Mouse (Mus musculus) splenic B cell, adult 2 months (primary cell): ENCODE data around the gene Grn.
"Not testable (repeated sequence)": the region's sequence is repeated elsewhere in the genome, so short reads cannot be mapped to it uniquely, and the experiment has no call there.

Source experiments
- DNase-seq: peaks from one replicate; pipeline ENCODE4 v3.0.0-alpha.2; 2011; ENCODE audit warnings: low read depth, low spot score
- H3K27me3 ChIP-seq: 2 replicates; pipeline ENCODE4 v1.6.1; 2012; ENCODE audit warnings: mild to moderate bottlenecking, low read length, moderate library complexity, mixed read lengths; ENCODE audit not compliant: control insufficient read depth, poor library complexity, insufficient read depth, severe bottlenecking
- H3K36me3 ChIP-seq: 2 replicates; pipeline ENCODE4 v1.6.1; 2012; ENCODE audit warnings: mild to moderate bottlenecking, low read length, moderate library complexity, mixed read lengths; ENCODE audit not compliant: control insufficient read depth, poor library complexity, insufficient read depth, severe bottlenecking

Grn gene

GRCm38 (mm10) chr11:102430121-102431017 lies at the start of gene Grn:
Gene Grn, plus strand, starts transcription at chr11:102430315.
- Histone ChIP-seq H3K27me3 (no peaks in the 10 kb centered on the region), H3K36me3 (peaks cover under 1% of the 10 kb centered on the region; the same call in 1 of the 2 replicates)
- peak; percentile 78 for DNase-seq

- no peaks in the 10 kb centered on the region for H3K36me3 ChIP-seq
- H3K27me3 ChIP-seq, result no peaks in the 10 kb centered on the region
- DNase-seq, result no peak
Measured at GRCm38 (mm10) chr11:102381341-102382100, 48.6 kb upstream of the Grn start.

- H3K36me3 ChIP-seq, result no peaks in the 10 kb centered on the region
- no peaks in the 10 kb centered on the region for H3K27me3 ChIP-seq
- no peak for DNase-seq
Measured at GRCm38 (mm10) chr11:102382794-102383193, 47.3 kb upstream of the Grn start.

- Histone ChIP-seq H3K27me3 (no peaks in the 10 kb centered on the region), H3K36me3 (no peaks in the 10 kb centered on the region)
- DNase-seq, result no peak
Measured at GRCm38 (mm10) chr11:102383365-102384136, 46.6 kb upstream of the Grn start.

GRCm38 (mm10) chr11:102384418-102384817 lies 45.7 kb upstream of the Grn start:
- Histone ChIP-seq H3K27me3 (no peaks in the 10 kb centered on the region), H3K36me3 (no peaks in the 10 kb centered on the region)
- no peak for DNase-seq

- Histone ChIP-seq H3K27me3 (no peaks in the 10 kb centered on the region), H3K36me3 (no peaks in the 10 kb centered on the region)
- no peak for DNase-seq
Measured at GRCm38 (mm10) chr11:102385075-102385474, 45.0 kb upstream of the Grn start.

- DNase-seq, result no peak
- H3K36me3 ChIP-seq, result no peaks in the 10 kb centered on the region
- H3K27me3 ChIP-seq, result no peaks in the 10 kb centered on the region
Measured at GRCm38 (mm10) chr11:102386121-102386520, 44.0 kb upstream of the Grn start.

GRCm38 (mm10) chr11:102389436-102389835 lies 40.7 kb upstream of the Grn start:
- DNase-seq, result not testable (repeated sequence)

GRCm38 (mm10) chr11:102392441-102393237 lies 37.5 kb upstream of the Grn start:
- Histone ChIP-seq H3K36me3 (no peaks in the 10 kb centered on the region), H3K27me3 (no peaks in the 10 kb centered on the region)
- no peak for DNase-seq

More at GRCm38 (mm10) chr11:102389436-102389835, 40.7 kb upstream of the Grn start:
- not testable (repeated sequence) for H3K36me3 ChIP-seq, H3K27me3 ChIP-seq

- DNase-seq, result peak; percentile 79
- Histone ChIP-seq H3K36me3 (no peaks in the 10 kb centered on the region), H3K27me3 (no peaks in the 10 kb centered on the region)
Measured at GRCm38 (mm10) chr11:102393238-102393634, 36.9 kb upstream of the Grn start, which contains the start of gene Rundc3a. Gene Rundc3a, plus strand, starts transcription at chr11:102393403.

- Histone ChIP-seq H3K36me3 (no peaks in the 10 kb centered on the region), H3K27me3 (no peaks in the 10 kb centered on the region)
- DNase-seq, result no peak
Measured at GRCm38 (mm10) chr11:102393719-102394420, 36.2 kb upstream of the Grn start.

GRCm38 (mm10) chr11:102394421-102395124 lies 35.5 kb upstream of the Grn start:
- Histone ChIP-seq H3K36me3 (no peaks in the 10 kb centered on the region), H3K27me3 (no peaks in the 10 kb centered on the region)
- DNase-seq, result no peak

GRCm38 (mm10) chr11:102395250-102395649 lies 34.9 kb upstream of the Grn start:
- Histone ChIP-seq H3K36me3 (no peaks in the 10 kb centered on the region), H3K27me3 (no peaks in the 10 kb centered on the region)
- no peak for DNase-seq
